Comparison of ENCODE assay signal across 9 mouse cellular contexts in genomic region chr7:49523115-49523445, GRCm38 (mm10).
DNase-seq lines count a peak whose midpoint lies in the region; ATAC-seq and TF ChIP-seq lines count a peak whose summit lies in the region.
"Had no signal": no experiment of that assay in that cellular context is flagged by ENCODE, and none has a peak within 500 bp of the region (broad histone marks: within the 10 kb centered on the region; RNA-seq: fewer than 3 reads in every experiment).

No protein-coding gene starts in this region.

- H3K27me3 ChIP-seq in heart, embryonic 11.5 days (ENCODE audit: control insufficient read depth, insufficient read depth, low read length) = no peaks in the 10 kb centered on the region
- no peaks in the 10 kb centered on the region for H3K27me3 ChIP-seq in E14TG2a.4 (ENCODE audit: insufficient read depth, low read length)
- no peaks in the 10 kb centered on the region for H3K27me3 ChIP-seq in forebrain, postnatal 0 days (ENCODE audit: insufficient read depth, low read length)
- peaks cover 16% of the 10 kb centered on the region; the same call in 1 of the 2 replicates for H3K27me3 ChIP-seq in liver, embryonic 15.5 days

- WGBS in heart, embryonic 11.5 days (ENCODE audit: insufficient replicate concordance) = 10% methylated on average over 4 of the region's 4 CpGs
- WGBS in forebrain, postnatal 0 days = 15% methylated on average over 4 of the region's 4 CpGs
- WGBS in liver, embryonic 15.5 days (ENCODE audit: insufficient replicate concordance) = 38% methylated on average over 4 of the region's 4 CpGs

- no peaks in the 10 kb centered on the region for H3K36me3 ChIP-seq in heart, embryonic 11.5 days (ENCODE audit: control insufficient read depth, insufficient read depth, low read length)
- no peaks in the 10 kb centered on the region for H3K36me3 ChIP-seq in E14TG2a.4 (ENCODE audit: insufficient read depth, low read length)
- no peaks in the 10 kb centered on the region for H3K36me3 ChIP-seq in forebrain, postnatal 0 days (ENCODE audit: insufficient read depth)
- no peaks in the 10 kb centered on the region for H3K36me3 ChIP-seq in liver, embryonic 15.5 days (replicated peaks)

- H3K9ac ChIP-seq in heart, embryonic 11.5 days (ENCODE audit: low read depth, low read length) = peak overlapping the region; percentile 79
- H3K9ac ChIP-seq in forebrain, postnatal 0 days = no peak overlapping the region
- no peak overlapping the region for H3K9ac ChIP-seq in liver, embryonic 15.5 days

- H3K4me1 ChIP-seq in heart, embryonic 11.5 days (ENCODE audit: control insufficient read depth, insufficient read depth, low read length) = peaks cover 44% of the 10 kb centered on the region
- H3K4me1 ChIP-seq in E14TG2a.4 (replicated peaks; ENCODE audit: low read depth, low read length) = peaks cover 81% of the 10 kb centered on the region
- H3K4me1 ChIP-seq in forebrain, postnatal 0 days (ENCODE audit: insufficient read depth) = peaks cover 6% of the 10 kb centered on the region; the same call in 1 of the 2 replicates
- peaks cover 23% of the 10 kb centered on the region for H3K4me1 ChIP-seq in liver, embryonic 15.5 days (replicated peaks)

- H3K27ac ChIP-seq in heart, embryonic 11.5 days (ENCODE audit: low read depth, low read length) = peak overlapping the region; percentile 95
- no peak overlapping the region for H3K27ac ChIP-seq in forebrain, postnatal 0 days (ENCODE audit: low read depth, low read length)
- 0 out of 2 replicates have a peak overlapping the region, but pooled peaks have one; percentile 25 for H3K27ac ChIP-seq in liver, embryonic 15.5 days (replicated peaks)

- H3K4me2 ChIP-seq in heart, embryonic 11.5 days = peak overlapping the region; percentile 63
- H3K4me2 ChIP-seq in forebrain, postnatal 0 days (ENCODE audit: low read depth) = peak overlapping the region; percentile 43
- H3K4me2 ChIP-seq in liver, embryonic 15.5 days = peak overlapping the region; percentile 35

- H3K9me3 ChIP-seq in heart, embryonic 11.5 days (replicated peaks; ENCODE audit: control insufficient read depth, low read length) = no peaks in the 10 kb centered on the region
- H3K9me3 ChIP-seq in E14TG2a.4 (ENCODE audit: low read length) = no peaks in the 10 kb centered on the region
- no peaks in the 10 kb centered on the region for H3K9me3 ChIP-seq in forebrain, postnatal 0 days (ENCODE audit: low read length)
- no peaks in the 10 kb centered on the region for H3K9me3 ChIP-seq in liver, embryonic 15.5 days (replicated peaks)

- peak; percentile 7; the same call in 1 of the 2 replicates for ATAC-seq in heart, embryonic 11.5 days (replicated peaks; ENCODE audit: insufficient number of reproducible peaks, low FRiP score, low TSS enrichment)
- no peak for ATAC-seq in forebrain, postnatal 0 days
- no peak; the same call in 1 of the 2 replicates for ATAC-seq in liver, embryonic 15.5 days (ENCODE audit: insufficient read depth)
- ATAC-seq in megakaryocyte, adult 5-6 weeks (ENCODE audit: poor library complexity, severe bottlenecking) = no peak

- no peak for TF ChIP-seq CTCF in E14TG2a.4 (conservative IDR thresholded peaks at IDR 0.05; ENCODE audit: low read length)
- TF ChIP-seq CTCF in forebrain, postnatal 0 days (IDR thresholded peaks at IDR 0.05; ENCODE audit: low read depth) = no peak

- H3K4me3 ChIP-seq in heart, embryonic 11.5 days (ENCODE audit: low read depth, low read length) = peak overlapping the region; percentile 57
- peak overlapping the region; percentile 66 for H3K4me3 ChIP-seq in E14TG2a.4 (replicated peaks; ENCODE audit: low read length)
- H3K4me3 ChIP-seq in forebrain, postnatal 0 days (ENCODE audit: low read depth, low read length) = no peak overlapping the region
- H3K4me3 ChIP-seq in liver, embryonic 15.5 days (replicated peaks) = peak overlapping the region; percentile 38

- no peak for DNase-seq in heart, adult 8-10 months (ENCODE audit: low spot score)
- DNase-seq in forebrain, postnatal 0 days = no peak
- DNase-seq in left cerebral cortex, adult 8-10 months (ENCODE audit: low spot score in 2 of 2) = no peak
- DNase-seq in cerebellum, adult 18-20 months = no peak
- DNase-seq: thymus, postnatal 14 days had no signal
